Mouse (Mus musculus) inflammation-experienced regulatory T-cells, adult 6 months (primary cell): ENCODE measurements around the gene Gramd4. TPM values are rescaled to one million over a fixed set of nuclear protein-coding genes. Genes with fewer than 3 reads are reported as not detected.

Source experiments
- ATAC-seq: one replicate; pipeline ENCODE4 v1.8.0; 2017
- polyA plus RNA-seq, 3 experiments: library from polyadenylated mRNA; unstranded; fragments of 100-300 nt; shearing (Covaris generic); gene quantifications; one replicate each; pipeline ENCODE4 v1.2.1; 2017

The Gramd4 gene
- polyA plus RNA-seq, 3 experiments from 2014 or later, result 13.4 to 26.0 (median 22.9) TPM

GRCm38 (mm10) chr15:86051878-86052478, 5.5 kb upstream of the Gramd4 start:
- ATAC-seq, result no peak

GRCm38 (mm10) chr15:86053890-86054536, 3.5 kb upstream of the Gramd4 start:
- peak; percentile 47 for ATAC-seq

- peak; percentile 18 for ATAC-seq
These were observed 2.6 kb upstream of the Gramd4 start for GRCm38 (mm10) chr15:86054861-86055260.

GRCm38 (mm10) chr15:86056221-86056760, 1.2 kb upstream of the Gramd4 start:
- no peak for ATAC-seq

GRCm38 (mm10) chr15:86057908-86058307, 413 bp downstream of the Gramd4 start:
- ATAC-seq, result no peak

GRCm38 (mm10) chr15:86058394-86058915, 960 bp downstream of the Gramd4 start:
- peak; percentile 38 for ATAC-seq

GRCm38 (mm10) chr15:86058931-86059834, 1.7 kb downstream of the Gramd4 start:
- no peak for ATAC-seq

GRCm38 (mm10) chr15:86059835-86060380, 2.4 kb downstream of the Gramd4 start:
- no peak for ATAC-seq

- no peak for ATAC-seq
These were observed 3.1 kb downstream of the Gramd4 start for GRCm38 (mm10) chr15:86060581-86060980.

- no peak for ATAC-seq
These were observed 3.7 kb downstream of the Gramd4 start for GRCm38 (mm10) chr15:86061221-86061620.

GRCm38 (mm10) chr15:86061848-86062481, 4.5 kb downstream of the Gramd4 start:
- peak; percentile 59 for ATAC-seq

GRCm38 (mm10) chr15:86064191-86064849, 6.8 kb downstream of the Gramd4 start:
- no peak for ATAC-seq

GRCm38 (mm10) chr15:86064850-86065229, 7.3 kb downstream of the Gramd4 start:
- no peak for ATAC-seq

- no peak for ATAC-seq
These were observed 7.9 kb downstream of the Gramd4 start for GRCm38 (mm10) chr15:86065367-86065766.

- no peak for ATAC-seq
These were observed 9.5 kb downstream of the Gramd4 start for GRCm38 (mm10) chr15:86066836-86067580.

GRCm38 (mm10) chr15:86067581-86067910, 10.1 kb downstream of the Gramd4 start:
- peak; percentile 95 for ATAC-seq

GRCm38 (mm10) chr15:86067941-86068495, 10.5 kb downstream of the Gramd4 start:
- ATAC-seq, result no peak

- no peak for ATAC-seq
These were observed 11.7 kb downstream of the Gramd4 start for GRCm38 (mm10) chr15:86069011-86069791.

- no peak for ATAC-seq
These were observed 12.9 kb downstream of the Gramd4 start for GRCm38 (mm10) chr15:86070368-86070767.

GRCm38 (mm10) chr15:86071166-86071565, 13.7 kb downstream of the Gramd4 start:
- no peak for ATAC-seq
